10 mouse cellular contexts compared by ENCODE assay signal in genomic region chr17:7902362-7902761, GRCm38 (mm10). TPM values are rescaled to one million over a fixed set of nuclear protein-coding genes. Genes with fewer than 3 reads are reported as not detected.
DNase-seq lines count a peak whose midpoint lies in the region; TF ChIP-seq lines count a peak whose summit lies in the region.
"Had no signal": no experiment of that assay in that cellular context is flagged by ENCODE, and none has a peak within 500 bp of the region (broad histone marks: within the 10 kb centered on the region; RNA-seq: fewer than 3 reads in every experiment).

No protein-coding gene starts in this region.

- no peak for TF ChIP-seq POLR2A in CH12.LX (IDR thresholded peaks at IDR 0.05; ENCODE audit: low read depth, low read length)
- TF ChIP-seq POLR2A in cerebellum, adult 2 months (IDR thresholded peaks at IDR 0.05; ENCODE audit: borderline replicate concordance, insufficient read depth, low read length), result no peak

- peak; percentile 45 for DNase-seq in layer of hippocampus, adult 9-11 months
- no peak for DNase-seq in layer of hippocampus, adult 9-10 months (ENCODE audit: low spot score)
- no peak for DNase-seq in CH12.LX (ENCODE audit: extremely low read depth)
- peak; percentile 34 to 37 for DNase-seq in layer of hippocampus, postnatal 10 days (ENCODE audit: low spot score in 2 of 2)
- DNase-seq in spleen, postnatal 14 days (ENCODE audit: low spot score in 2 of 2), result peak; percentile 48 to 64
- DNase-seq in urinary bladder, adult 2 months (ENCODE audit: low spot score), result no peak
- no peak for DNase-seq in cerebellum, adult 2 months
- DNase-seq in gastrocnemius, adult 8-10 months (ENCODE audit: low spot score in 2 of 2), result no peak

- H3K4me1 ChIP-seq in CH12.LX (ENCODE audit: control insufficient read depth in 1 of 2, insufficient read depth in 2 of 2), result peaks cover 11 to 35% of the 10 kb centered on the region in 2 experiments
- no peaks in the 10 kb centered on the region for H3K4me1 ChIP-seq in cerebellum, adult 2 months (ENCODE audit: control insufficient read depth, insufficient read depth, low read length)
- H3K4me1 ChIP-seq: embryonic facial prominence, embryonic 12.5 days had no signal

- no peaks in the 10 kb centered on the region for H3K9me3 ChIP-seq in CH12.LX (replicated peaks; ENCODE audit: low read length)
- H3K9me3 ChIP-seq: embryonic facial prominence, embryonic 12.5 days had no signal

- no peak for TF ChIP-seq CTCF in CH12.LX (conservative IDR thresholded peaks at IDR 0.05 in 1 of 2, IDR thresholded peaks at IDR 0.05 in 1 of 2; ENCODE audit: low read depth in 2 of 2, low read length in 2 of 2)
- TF ChIP-seq CTCF in cerebellum, adult 2 months (IDR thresholded peaks at IDR 0.05; ENCODE audit: borderline replicate concordance, insufficient read depth, low read depth, low read length), result no peak

- H3K79me2 ChIP-seq in CH12.LX (replicated peaks; ENCODE audit: control insufficient read depth, extremely low read depth, insufficient read depth, poor library complexity, severe bottlenecking), result no peaks in the 10 kb centered on the region

- no peak overlapping the region for H3K9ac ChIP-seq in CH12.LX (ENCODE audit: insufficient read depth, low read depth)
- H3K9ac ChIP-seq: embryonic facial prominence, embryonic 12.5 days had no signal

- no peak for TF ChIP-seq RAD21 in CH12.LX (IDR thresholded peaks at IDR 0.05; ENCODE audit: low read depth, low read length)

- dilution Hi-C loops in CH12.LX (cut with MboI; ENCODE audit: extremely low pct_ligation_motif_present, extremely low pct_unique_long_range_greater_than_20kb, low sequenced_read_pairs), result no loop called here

- 49% methylated on average over 3 of the region's 3 CpGs for WGBS in cerebellum, adult 2 months

- no peak for TF ChIP-seq EP300 in CH12.LX (IDR thresholded peaks at IDR 0.05; ENCODE audit: low read length)

- no peak overlapping the region for H3K4me3 ChIP-seq in CH12.LX (replicated peaks in 1 of 3; ENCODE audit: low read depth in 2 of 3, low read length in 2 of 3, poor library complexity in 1 of 3)
- no peak overlapping the region for H3K4me3 ChIP-seq in cerebellum, adult 2 months (replicated peaks; ENCODE audit: insufficient read depth, low read depth, low read length)
- H3K4me3 ChIP-seq: embryonic facial prominence, embryonic 12.5 days had no signal

- no peak overlapping the region for H3K4me2 ChIP-seq in CH12.LX (ENCODE audit: insufficient read depth, low read depth, poor library complexity, severe bottlenecking)
- H3K4me2 ChIP-seq: embryonic facial prominence, embryonic 12.5 days; heart, embryonic 11.5 days had no signal

- in situ Hi-C loops in CH12.LX (cut with MboI; ENCODE audit: low pct_ligation_motif_present, low pct_unique_long_range_greater_than_20kb, low sequenced_read_pairs), result no loop called here

- H3K27ac ChIP-seq in CH12.LX (ENCODE audit: insufficient read depth, low read depth), result no peak overlapping the region
- H3K27ac ChIP-seq in cerebellum, adult 2 months (ENCODE audit: insufficient read depth, low read length), result no peak overlapping the region
- H3K27ac ChIP-seq: embryonic facial prominence, embryonic 12.5 days had no signal

- no peaks in the 10 kb centered on the region for H3K36me3 ChIP-seq in CH12.LX (replicated peaks in 1 of 2; ENCODE audit: control insufficient read depth in 1 of 2, insufficient read depth in 1 of 2, low read length in 1 of 2)
- H3K36me3 ChIP-seq: embryonic facial prominence, embryonic 12.5 days had no signal

- no peaks in the 10 kb centered on the region for H3K27me3 ChIP-seq in CH12.LX (replicated peaks)
- no peaks in the 10 kb centered on the region for H3K27me3 ChIP-seq in cerebellum, adult 2 months (ENCODE audit: control insufficient read depth, insufficient read depth, low read length)
- H3K27me3 ChIP-seq: embryonic facial prominence, embryonic 12.5 days had no signal

TF ChIP-seq in CH12.LX, 34 proteins besides CTCF, POLR2A, EP300 and RAD21:
- TF ChIP-seq POLR2AphosphoS2 (IDR thresholded peaks at IDR 0.05; ENCODE audit: low read depth, low read length), result no peak
- peak; percentile 21; the same call in 1 of the 2 replicates for TF ChIP-seq USF1 (IDR thresholded peaks at IDR 0.05; ENCODE audit: low read depth, low read length)
- TF ChIP-seq BHLHE40 (IDR thresholded peaks at IDR 0.05; ENCODE audit: low read depth, low read length), result peak; percentile 71

RNA-seq across cellular contexts. Expression of gene Tagap, which starts 23.4 kb away (rescaled TPM):
- total RNA-seq in CH12.LX (2012; rRNA removed) (16.3 and 16.4 TPM in 2 replicates), CH12.LX (2014; rRNA removed) (18.5 and 20.9 TPM in 2 replicates)
- polyA plus RNA-seq in CH12.LX (2012; ENCODE audit: insufficient read length, low read depth), result 12.9 and 14.2 TPM in 2 replicates
- 1 to 10 TPM; 4.8 to 5.4 TPM for total RNA-seq in layer of hippocampus, postnatal 10 days (2021)
- polyA plus RNA-seq in urinary bladder, adult 2 months (2012; rRNA removed), result 6.5 and 8.2 TPM in 2 replicates
- polyA plus RNA-seq in cerebellum, adult 2 months (2012; rRNA removed), result 0.25 and 0.39 TPM in 2 replicates
- total RNA-seq in gastrocnemius, adult 8-10 months (2022), result 1 to 10 TPM; 1.9 to 2.4 (median 2.1) TPM

RNA-seq across cellular contexts. Expression of gene Rsph3a, which starts 43.1 kb away (rescaled TPM):
- total RNA-seq in CH12.LX (2012; rRNA removed) (15.2 and 23.7 TPM in 2 replicates), CH12.LX (2014; rRNA removed) (8.2 and 9.9 TPM in 2 replicates)
- 17.8 and 18.8 TPM in 2 replicates for polyA plus RNA-seq in CH12.LX (2012; ENCODE audit: insufficient read length, low read depth)
- total RNA-seq in layer of hippocampus, postnatal 10 days (2021), result 10 to 100 TPM; 33.2 to 35.0 TPM
- 35.4 and 53.8 TPM in 2 replicates for polyA plus RNA-seq in urinary bladder, adult 2 months (2012; rRNA removed)
- 33.6 and 41.6 TPM in 2 replicates for polyA plus RNA-seq in cerebellum, adult 2 months (2012; rRNA removed)
- total RNA-seq in gastrocnemius, adult 8-10 months (2022), result 10 to 100 TPM; 21.7 to 25.6 (median 23.4) TPM

Comparison
In these comparisons a context has a peak if more than half of its experiments do, and no peak if none do; other contexts are left out.
1. DNase-seq: peak in layer of hippocampus, adult 9-11 months (single experiment), layer of hippocampus, postnatal 10 days (2 of 2) and spleen, postnatal 14 days (2 of 2); none in layer of hippocampus, adult 9-10 months (single experiment), CH12.LX (single experiment), urinary bladder, adult 2 months (single experiment), cerebellum, adult 2 months (0 of 2) and gastrocnemius, adult 8-10 months (0 of 2).